Mouse (Mus musculus): ENCODE data around the gene Egfl7.

Egfl7 gene

GRCm38 (mm10) chr2:26638572-26638971 is 58.8 kb downstream of the Egfl7 start:
- no peak for DNase-seq (ENCODE audit: low spot score in 2 of 2)

- no peak for DNase-seq (ENCODE audit: low spot score in 2 of 2)
Measured at GRCm38 (mm10) chr2:26639083-26639482, 59.3 kb downstream of the Egfl7 start.

- DNase-seq (ENCODE audit: low spot score in 2 of 2), result peak; percentile 93 to 98
Measured at GRCm38 (mm10) chr2:26639838-26640830, 60.3 kb downstream of the Egfl7 start.

GRCm38 (mm10) chr2:26641006-26641647 is 61.3 kb downstream of the Egfl7 start:
- no peak for DNase-seq (ENCODE audit: low spot score in 2 of 2)

Measured in urinary bladder, adult 18-20 months (tissue).